Mouse (Mus musculus) thymus, adult 2 months (tissue): ENCODE measurements at regions not wholly inside any gene's neighbourhood (a gene's known extent, or its start where the extent isn't known, plus 50 kb on each side); places are given as distances from the start of the nearest gene placed in this dataset.

ENCODE experiments used
- CTCF ChIP-seq: fragments of 200-500 bp; IDR thresholded peaks from 2 replicates; pipeline ENCODE4 v1.5.1; 2012; ENCODE audit warnings: mild to moderate bottlenecking, control low read depth, low read length, moderate library complexity, borderline replicate concordance; ENCODE audit not compliant: control insufficient read depth, poor library complexity, insufficient read depth; ENCODE audit errors: extremely low read depth
- POLR2A ChIP-seq: fragments of 200-500 bp; IDR thresholded peaks from 2 replicates; pipeline ENCODE4 v1.6.1; 2012; ENCODE audit warnings: mild to moderate bottlenecking, low read length, control low read depth, moderate library complexity; ENCODE audit not compliant: control insufficient read depth, poor library complexity, insufficient read depth; ENCODE audit errors: extremely low read depth

DNA sequence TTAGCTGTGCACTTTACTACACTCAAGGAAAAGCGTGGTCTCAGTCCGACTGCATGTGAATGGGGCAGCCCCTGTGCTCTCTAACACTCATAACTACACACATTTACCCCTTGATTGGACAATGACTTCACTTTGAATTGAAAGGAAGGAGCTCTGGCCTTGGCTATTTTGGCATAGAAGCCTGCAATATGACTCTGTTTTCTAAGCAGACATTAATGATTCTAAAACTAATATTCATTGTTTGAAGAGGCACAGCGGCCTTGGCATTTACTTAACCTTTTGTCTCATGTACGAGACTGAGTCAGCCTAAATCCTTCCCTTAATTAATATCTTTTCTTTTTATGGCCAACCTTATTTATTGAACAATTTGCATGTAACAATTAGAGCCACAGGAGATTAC lies 879.9 kb downstream of the 5730522E02Rik start:
- TF ChIP-seq CTCF, result no peak
- no peak for TF ChIP-seq POLR2A
